Mouse (Mus musculus) gastrocnemius, adult 18-20 months (tissue): ENCODE measurements around the gene 4933430I17Rik. TPM values are rescaled to one million over a fixed set of nuclear protein-coding genes. Genes with fewer than 3 reads are reported as not detected.

Source experiments
- total RNA-seq, 2 experiments: library from RNA; stranded (reverse); gene quantifications; 2 replicates each; pipeline ENCODE4 v1.2.3; 2021

4933430I17Rik gene
- total RNA-seq, 2 experiments from 2014 or later = 0.11 TPM; not detected in 1

Other genes starting within 250 kb of the 4933430I17Rik start
- gene Fkbp15, start 164.8 kb upstream of the 4933430I17Rik start, total RNA-seq = 10 to 100 TPM; 11.5 to 11.6 TPM
- 1 to 10 TPM; 8.5 to 9.7 TPM for gene Slc31a1, start 164.6 kb upstream of the 4933430I17Rik start, total RNA-seq
- gene Cdc26, start 116.7 kb upstream of the 4933430I17Rik start, total RNA-seq = 10 to 100 TPM; 50.0 to 51.6 TPM
- gene Prpf4, start 116.6 kb upstream of the 4933430I17Rik start, total RNA-seq = 10 to 100 TPM; 16.1 to 17.3 TPM
- not detected for gene Rnf183, start 90.1 kb upstream of the 4933430I17Rik start, total RNA-seq
- under 1 TPM; 0.25 to 0.64 TPM for gene Wdr31, start 54.5 kb upstream of the 4933430I17Rik start, total RNA-seq
- gene Bspry, start 45.3 kb upstream of the 4933430I17Rik start, total RNA-seq = not detected
- gene Hdhd3, start 21.9 kb upstream of the 4933430I17Rik start, total RNA-seq = 1 to 10 TPM; 1.1 to 1.3 TPM
- gene Alad, start 5.5 kb upstream of the 4933430I17Rik start, total RNA-seq = 10 to 100 TPM; 29.5 to 32.4 TPM
- 10 to 100 TPM; 14.4 to 14.8 TPM for gene Pole3, start 301 bp upstream of the 4933430I17Rik start, total RNA-seq
- 1 to 10 TPM; 7.4 to 9.3 TPM for gene Rgs3, start 34.5 kb downstream of the 4933430I17Rik start, total RNA-seq